Mouse (Mus musculus) retina, postnatal 7 days (tissue): ENCODE measurements around the gene Cnot10.

Experiments
- DNase-seq: peaks from one replicate; pipeline ENCODE4 v3.0.0-alpha.2; 2012; ENCODE audit warnings: low read depth, low spot score

The Cnot10 gene

DNA sequence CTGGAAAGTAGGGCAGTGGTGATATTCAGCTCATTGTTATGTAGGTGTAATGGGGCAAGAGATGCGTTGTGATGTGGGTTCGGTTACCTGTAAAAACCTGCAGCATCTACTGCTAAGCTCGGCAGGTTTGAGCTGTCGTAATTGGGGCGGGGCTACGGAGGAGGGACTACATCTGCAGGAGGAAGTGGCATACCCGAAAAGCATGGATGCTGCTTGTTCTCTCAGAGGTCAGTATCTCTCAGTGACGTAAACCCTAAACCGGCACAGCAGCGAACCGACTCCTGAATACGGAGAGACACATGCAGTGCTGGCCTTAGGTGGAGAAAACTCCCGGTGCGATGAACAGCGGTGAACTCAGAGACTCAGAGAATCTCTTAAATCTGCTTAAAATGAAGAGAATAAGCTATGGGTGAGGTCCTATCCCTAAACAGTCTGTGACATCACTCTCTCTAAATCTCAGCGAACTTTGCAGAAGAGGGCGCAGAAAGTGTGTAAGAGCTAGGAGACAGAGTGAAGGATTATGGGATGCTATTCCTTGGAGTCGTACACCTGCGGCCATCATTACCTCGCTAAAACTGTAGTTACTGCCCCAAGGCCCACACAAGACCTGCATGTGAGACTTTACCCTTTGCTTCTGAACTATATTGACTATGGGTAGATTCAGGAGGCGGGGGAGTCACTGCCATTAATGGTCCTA lies 11.1 kb upstream of the Cnot10 start:
- no peak for DNase-seq

DNA sequence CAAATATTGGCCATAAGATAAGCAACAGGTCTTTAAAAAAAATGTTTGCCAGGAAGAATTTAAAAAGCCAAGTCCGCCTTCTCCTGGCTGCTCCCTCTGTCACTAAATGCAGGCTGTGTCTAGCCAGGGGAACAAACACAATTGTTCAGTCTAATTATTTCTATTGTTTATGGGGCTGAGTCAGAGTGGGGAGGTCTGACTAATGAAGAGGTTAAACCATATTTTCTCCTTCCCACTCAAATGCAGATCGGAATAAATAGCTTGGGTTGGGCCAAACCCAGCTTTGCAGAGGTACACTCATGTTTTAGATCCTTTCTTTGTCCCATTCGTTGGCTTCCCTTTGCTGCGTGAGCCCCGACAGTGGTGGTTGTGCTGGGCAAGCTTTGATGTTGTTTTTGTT lies 9.4 kb upstream of the Cnot10 start:
- DNase-seq: no peak

DNA sequence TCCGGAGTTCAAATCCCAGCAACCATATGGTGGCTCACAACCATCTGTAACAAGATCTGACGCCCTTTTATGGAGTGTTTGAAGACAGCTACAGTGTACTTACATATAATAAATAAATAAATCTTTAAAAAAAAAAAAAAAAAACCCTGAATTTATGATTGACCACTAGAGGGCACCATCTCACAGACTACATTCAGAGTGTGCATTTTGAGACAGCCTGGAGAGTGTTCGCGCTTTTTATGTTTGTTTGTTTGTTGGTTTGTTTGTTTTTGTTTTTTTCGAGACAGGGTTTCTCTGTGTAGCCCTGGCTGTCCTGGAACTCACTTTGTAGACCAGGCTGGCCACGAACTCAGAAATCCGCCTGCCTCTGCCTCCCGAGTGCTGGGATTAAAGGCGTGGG lies 8.5 kb upstream of the Cnot10 start:
- DNase-seq: peak; percentile 49

DNA sequence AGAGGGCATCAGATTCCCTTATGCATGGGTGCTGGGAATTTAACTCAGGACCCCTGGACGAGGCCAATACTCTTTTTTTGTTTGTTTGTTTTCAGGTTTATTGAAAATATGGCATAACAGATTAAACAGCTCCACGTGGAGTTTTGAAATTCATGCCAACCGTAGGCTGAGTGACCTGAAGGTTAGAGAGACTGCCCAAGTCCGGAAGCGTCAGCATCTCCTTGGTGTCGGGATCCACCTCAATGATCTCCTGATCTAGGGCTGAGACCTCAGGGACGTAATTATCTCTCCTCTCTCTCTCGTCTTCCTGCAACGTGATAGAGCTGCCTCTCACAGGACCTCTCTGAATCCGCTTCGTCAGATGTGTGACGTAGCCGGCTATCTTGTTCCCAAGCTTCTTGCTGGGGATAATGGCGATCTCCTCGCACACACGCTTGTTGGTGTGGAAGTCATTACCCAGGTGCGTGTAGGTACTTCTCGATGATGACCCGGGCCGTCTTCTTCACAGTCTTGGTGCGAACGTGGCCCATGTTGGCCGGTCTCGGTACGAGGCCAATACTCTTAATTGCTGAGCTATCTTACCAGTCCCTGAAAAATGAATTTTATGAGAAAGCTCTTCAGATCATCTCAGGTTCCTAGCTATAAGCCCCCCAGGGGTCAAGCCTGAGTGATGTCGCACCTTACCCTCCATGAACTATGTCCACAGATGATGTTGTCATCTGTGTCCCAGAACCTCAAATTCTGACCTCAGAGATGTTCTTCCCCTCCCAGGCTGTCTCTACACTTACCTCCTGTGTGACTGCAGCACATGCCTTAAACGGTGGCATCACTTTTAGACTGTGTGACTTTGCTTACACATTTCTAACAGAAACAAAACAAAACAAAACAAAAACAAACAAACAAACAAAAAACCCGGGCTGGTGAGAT lies 7.8 kb upstream of the Cnot10 start:
- no peak for DNase-seq

DNA sequence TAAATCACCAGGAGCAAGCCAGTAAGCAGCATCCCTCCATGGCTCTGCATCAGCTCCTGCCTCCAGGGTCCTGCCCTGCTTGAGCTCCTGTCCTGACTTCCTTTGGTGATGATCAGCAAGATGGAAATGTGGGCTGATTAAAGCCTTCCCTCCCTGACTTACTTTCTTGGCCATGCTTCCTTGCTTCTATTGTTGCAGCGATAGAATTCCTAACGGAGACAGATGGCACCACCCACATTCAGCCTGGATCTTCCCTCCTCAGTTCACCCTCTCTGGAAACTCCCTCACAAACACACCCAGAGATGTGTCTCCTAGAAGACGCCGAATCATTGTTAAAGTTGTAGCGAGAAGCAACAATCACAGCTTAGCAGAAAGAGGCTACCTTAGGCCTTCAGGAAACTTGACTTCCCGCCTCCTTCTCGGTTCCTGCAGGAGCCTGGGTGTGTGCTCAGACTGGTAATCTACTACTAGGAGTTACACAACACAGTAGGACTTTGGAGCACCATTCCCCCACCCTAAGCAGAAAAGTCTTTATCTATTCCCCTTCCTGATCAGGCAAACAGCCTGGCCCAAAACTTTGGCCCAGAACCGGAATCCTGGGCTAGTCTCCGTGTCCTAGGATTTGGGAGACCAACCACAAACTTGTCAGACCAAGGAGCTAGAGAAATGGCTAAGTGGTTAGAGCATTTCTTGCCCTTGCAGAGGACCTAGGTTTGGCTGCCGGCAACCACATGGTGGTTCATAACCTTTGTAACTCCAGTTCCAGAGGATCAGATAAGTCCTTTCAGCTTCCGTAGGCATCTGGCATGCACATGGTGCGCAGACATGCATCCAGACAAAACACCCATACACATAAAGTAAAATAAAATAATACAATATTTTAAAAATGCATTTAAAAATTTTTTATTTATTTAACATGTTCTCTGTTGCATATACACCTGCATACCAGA lies 6.8 kb upstream of the Cnot10 start:
- no peak for DNase-seq

DNA sequence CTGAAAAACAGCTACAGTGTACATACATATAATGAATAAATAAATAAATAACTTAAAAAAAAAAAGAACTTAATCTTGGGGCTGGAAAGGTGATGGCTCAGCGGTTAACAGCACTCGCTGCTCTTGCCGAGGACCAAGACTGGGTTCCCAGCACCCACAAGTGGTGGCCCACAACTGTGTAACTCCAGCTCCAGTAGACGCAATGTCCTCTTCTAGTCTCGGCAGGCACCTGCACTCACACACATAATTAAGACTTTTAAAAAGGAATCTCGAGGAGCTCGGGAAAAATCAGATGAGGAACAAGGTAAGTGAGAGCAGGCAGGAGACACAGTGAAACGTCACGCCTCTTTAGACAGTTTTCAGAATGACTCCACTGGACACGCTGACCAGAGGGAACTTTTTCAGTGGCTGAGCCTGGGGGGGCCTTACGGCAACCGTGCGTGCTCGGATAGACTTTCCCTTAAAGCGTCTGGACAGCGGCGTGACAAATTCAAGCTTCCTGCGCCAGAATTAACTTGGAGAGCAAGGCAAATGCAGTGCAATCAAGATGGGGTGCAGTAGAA lies 717 bp downstream of the Cnot10 start:
- no peak for DNase-seq

DNA sequence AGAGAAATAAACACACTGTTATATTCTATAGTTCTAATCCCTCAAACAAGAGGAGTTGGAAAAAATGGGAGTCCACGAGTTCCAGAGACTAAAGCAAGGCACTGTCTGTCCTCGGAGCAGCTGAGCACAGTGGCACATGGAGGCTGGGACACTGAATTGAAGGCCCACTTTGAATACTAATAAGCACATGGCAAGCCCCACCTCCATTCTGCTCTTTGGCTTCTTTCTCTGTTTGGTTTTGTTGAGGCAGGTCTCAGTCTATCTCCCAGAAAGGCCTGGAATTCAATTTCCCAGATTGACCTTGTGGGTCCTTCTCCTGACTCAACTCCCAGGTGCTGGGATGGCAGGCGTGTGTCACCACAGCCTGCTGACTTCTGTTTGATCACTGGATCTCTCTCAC lies 3.2 kb downstream of the Cnot10 start:
- no peak for DNase-seq

DNA sequence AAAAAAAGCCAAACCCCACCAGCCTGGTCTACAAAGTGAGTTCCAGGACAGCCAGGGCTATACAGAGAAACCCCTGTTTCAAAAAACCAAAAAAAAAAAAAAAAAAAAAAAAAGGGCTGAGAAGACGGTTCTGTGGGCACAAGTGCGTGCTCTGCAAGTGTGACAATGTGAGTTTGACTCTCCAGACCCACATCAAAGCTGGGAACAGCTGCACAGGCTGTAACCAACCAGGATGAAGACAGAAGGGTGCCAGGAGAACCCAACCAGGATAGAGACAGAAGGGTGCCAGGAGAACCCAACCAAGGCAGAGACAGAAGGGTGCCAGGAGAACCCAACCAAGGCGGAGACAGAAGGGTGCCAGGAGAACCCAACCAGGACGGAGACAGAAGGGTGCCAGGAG lies 3.8 kb downstream of the Cnot10 start:
- DNase-seq: no peak

DNA sequence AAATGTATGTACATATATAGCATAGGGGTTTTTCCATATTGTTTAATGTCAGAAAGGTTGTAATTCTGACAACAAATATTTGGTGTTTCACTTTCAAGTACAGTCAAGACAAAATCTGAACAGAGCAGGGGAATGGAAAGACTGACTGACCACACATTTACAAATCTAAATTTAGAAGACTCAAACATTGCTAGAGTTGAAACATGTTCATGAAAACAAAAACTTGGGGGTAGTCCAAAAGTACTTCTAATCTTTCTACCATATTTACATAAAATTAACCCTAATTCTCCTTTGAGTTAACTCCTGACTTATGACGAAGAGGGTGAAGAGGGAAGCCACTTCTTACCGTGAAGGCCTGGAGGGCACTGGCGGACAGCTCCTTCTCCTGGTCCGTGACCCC lies 7.7 kb downstream of the Cnot10 start:
- DNase-seq: no peak

DNA sequence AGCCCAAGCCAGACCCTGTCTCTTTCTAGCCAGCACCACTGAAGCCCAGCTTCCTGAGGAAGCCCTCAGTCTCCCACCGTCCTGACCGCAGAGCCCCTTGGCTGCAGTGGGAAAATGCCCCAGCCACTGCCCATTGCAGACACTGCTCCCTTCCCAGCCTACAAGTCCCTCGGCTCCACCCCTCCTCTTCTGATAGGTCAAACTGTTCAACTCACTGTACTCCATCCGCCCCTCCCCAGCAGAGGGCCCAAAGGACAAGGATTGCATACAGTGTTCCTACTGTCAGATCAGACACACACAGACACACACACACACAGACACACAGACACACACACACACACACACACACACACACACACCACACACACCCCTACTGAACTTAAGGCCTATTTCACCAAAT lies 13.3 kb downstream of the Cnot10 start:
- no peak for DNase-seq

DNA sequence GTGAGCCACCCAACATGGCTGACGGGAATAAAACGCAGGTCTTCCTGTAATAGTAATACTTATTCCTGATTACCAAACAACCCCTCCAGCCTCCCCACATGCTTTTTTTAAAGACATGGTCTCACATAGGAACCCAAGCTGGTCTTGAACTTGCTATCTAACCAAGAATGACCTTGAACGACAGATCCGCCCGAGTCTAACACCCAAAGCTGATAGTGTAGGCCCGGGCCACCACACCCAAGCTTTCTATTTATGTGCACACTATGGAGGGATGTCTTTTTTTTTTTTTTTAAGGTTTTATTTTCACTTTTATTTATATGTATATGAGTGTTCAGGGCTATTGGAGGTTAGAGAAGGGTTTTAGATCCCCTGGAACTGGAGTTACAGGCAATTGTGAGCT lies 15.8 kb downstream of the Cnot10 start:
- no peak for DNase-seq

DNA sequence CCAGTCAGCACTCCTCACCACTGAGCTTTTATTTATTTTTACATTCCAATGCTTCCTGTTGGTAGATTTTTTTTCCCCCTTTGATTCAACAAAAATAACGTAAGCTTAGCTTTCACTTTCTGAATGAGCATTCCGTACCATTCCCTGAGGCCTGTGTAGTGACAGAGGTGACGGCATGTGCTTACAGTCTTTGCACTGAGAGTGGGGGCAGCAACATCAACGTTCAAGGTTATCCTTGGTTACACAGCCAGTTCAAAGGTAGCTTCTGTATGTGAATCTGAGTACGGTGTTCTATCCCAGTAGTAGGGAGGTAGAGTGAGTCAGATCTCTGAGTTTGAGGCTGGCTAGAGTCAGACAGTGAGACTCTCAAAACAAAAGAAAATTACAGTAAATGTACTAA lies 18.8 kb downstream of the Cnot10 start:
- no peak for DNase-seq

DNA sequence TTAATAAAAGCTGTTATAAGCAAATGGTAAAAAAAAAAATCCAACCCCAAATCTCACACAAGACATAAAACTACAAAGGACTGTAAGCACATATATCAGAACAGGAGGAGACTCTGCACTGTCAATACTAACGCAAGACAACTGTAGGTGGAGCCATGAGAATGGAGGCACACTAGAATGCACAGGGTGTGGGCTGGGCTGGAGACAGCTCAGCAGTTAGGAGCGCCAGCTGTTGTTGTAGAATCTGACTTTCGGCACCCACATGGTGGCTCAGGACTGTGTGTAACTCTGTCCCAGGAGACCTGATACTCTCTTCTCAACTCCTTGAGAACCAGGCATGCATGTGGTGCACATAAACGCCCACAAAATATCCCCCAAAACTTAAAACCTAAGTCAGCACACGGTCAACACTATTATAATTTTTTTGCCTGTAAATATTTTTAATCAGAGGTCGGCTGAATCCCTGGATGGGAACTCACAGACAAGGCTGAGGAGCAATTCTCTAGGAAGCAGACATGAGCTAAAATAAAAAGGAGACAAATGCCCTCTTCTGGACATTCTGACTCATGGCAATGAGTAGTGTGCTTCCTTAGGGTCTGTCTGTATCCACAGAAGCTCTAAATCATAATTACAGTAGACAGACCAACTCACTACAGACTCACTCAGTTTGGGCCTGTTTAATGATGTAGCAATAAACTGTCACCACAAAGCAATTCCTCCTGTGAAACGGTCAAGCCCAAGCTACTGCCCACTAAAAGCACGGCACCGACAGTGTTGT lies 25.6 kb downstream of the Cnot10 start:
- peak; percentile 32 for DNase-seq

DNA sequence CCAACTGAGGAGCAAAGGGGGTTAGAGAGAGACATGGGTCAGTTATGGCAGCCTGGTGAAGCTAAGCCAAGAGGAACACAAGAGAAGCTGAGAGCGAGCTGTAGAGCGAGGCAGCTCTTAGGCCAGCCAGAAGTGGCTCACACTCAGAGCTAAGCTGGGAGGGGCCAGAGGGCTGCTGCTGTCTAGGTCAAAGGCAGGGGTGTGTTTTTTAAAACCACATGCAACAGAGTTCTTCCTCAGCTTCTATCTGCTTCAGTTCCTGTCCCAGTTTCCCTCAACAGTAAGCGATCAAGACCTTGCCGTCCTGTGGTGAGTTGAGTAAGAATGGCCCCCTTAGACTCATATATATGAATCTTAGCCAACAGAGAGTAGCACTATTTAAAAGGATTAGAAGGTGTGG lies 27.0 kb downstream of the Cnot10 start:
- no peak for DNase-seq

DNA sequence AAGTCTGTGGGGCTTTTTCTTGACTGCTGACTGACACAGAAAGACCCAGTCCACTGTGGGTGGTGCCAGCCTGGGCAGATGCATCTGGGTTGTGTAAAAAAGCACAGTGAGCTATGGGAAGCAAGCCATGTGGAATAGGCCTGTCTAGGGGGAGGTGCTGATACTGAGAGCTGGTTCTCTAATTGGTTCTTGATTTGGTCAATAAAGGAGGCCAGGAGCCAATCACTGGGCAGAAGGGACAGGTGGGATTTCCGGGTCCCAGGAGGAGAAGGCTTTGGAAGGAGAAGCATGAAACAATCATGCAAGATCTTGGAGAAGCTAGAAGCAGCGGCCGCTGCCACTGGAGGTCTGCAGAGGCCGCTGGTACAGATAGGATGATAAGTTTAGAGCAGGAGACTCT lies 27.4 kb downstream of the Cnot10 start:
- no peak for DNase-seq

DNA sequence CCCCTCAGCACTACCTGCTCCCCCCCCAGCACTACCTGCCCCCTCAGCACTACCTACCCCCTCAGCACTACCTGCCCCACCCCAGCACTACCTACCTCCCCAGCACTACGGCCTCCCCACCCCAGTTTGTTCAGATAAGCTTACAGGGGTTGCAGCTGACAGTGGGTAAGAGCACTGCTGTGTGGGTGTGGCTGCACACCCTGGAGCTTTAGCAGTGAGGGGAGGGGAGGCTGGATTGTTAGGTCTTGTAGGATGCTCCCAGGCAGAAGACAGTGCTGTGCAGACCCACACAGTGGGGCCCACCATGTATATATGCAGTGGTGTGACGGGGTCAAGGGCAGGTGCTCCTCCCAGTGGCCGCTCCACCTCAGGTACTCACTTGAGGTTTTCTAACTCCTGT lies 29.7 kb downstream of the Cnot10 start:
- DNase-seq: no peak

DNA sequence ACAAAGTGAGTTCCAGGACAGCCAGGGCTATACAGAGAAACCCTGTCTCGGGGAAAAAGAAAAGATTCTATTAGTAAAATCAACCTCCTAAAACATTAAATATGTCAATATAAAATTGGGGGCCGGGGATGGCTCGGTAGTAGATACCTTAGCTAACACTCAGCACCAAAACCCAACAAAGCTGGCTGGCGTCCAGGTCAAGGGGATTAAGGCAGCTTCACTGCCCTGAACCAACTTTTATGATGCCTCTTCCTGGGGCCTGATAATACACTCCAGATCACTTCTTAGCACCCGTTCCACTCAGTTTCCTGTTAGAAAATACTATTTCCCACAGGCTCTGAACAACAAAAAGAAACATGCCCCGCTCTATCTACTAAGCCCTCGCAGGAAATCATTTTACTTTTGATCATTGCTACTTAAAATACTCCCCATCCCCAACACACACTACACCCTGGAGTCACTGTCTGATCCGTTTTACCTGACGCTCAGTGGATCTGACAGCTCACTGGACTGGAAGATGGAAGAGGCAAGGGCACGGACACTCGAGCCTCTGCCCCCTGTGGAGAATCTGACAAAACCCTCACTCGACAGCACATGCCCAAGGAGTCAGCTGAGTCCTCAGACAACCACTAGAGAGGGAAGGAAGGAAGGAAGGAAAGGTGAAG lies 36.0 kb downstream of the Cnot10 start:
- peak; percentile 83 for DNase-seq

DNA sequence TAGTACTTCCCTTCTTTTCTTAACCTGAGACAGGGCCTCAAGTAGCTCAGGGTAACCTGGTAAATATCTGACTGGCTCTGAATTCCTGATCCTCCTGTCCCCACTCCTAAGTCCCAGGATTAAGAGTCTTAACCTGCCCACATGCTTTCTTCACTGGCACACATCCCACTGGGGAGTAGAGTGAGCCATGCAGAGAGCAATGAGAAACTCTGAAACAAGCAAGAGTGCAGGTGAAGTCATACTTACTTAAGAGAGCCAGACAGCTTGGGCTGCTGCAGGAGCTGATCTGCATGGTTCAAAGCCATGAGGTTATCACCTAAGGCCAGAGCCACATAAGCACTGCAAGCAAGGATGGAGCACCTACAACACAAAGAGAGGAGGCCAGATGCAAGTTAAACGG lies 38.9 kb downstream of the Cnot10 start:
- DNase-seq: no peak

DNA sequence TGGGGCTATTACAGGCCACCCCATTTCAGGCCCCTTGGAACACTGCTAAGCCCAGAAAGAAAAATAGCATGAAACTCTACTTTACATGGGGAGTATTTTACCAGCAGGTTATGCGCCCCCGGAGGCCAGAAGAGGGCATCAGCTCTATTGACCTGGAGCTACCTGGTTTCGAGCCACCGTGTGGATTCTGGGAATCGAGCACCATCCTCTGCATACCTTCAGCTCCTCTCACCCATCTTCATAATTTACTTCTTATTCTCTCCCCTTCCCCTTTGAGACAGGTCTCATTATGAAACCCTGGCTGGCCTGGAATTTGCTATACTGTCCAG lies 55.0 kb downstream of the Cnot10 start:
- DNase-seq: no peak

DNA sequence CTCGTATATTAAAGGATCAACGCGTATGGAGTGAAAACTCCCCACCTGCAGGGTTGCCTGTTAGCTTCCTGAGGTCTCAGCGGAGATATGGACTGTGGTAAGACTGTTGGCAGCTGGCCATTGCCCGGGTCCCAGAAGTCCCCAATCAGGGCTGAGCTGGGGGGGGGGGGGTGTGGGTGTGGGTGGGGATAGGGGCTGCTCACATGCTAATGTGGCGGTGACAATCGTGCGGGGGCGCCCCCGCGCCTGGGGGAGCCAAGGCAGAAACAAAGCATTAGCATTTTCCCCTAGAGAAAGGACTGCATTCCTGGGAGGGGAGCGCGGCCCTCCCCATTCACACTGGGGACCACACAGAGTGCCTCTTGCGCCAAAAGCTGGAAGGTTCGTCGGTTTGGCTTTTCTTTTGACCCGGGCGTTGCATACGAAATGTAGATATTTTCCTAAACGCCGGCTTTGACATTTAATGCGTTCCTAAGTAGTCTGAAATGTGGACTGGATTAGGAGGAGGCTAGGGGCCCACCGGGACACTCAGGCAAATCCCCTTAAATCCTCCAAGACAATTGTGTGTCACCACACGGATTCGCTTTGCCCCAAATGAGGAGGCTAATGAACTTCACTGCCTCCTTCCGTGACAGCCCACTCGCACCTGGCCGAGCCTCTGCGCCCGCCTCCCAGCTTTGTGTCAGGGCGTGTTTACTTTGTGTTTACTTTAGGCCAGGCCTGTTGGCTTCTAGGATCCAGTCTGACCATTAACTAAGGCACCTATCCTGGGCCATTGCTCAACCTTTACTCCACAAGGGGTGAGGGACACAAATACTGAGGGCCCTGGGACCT lies 55.6 kb downstream of the Cnot10 start:
- DNase-seq: peak; percentile 43
